Mouse (Mus musculus): ENCODE data around the gene Fas.

Fas gene

DNA sequence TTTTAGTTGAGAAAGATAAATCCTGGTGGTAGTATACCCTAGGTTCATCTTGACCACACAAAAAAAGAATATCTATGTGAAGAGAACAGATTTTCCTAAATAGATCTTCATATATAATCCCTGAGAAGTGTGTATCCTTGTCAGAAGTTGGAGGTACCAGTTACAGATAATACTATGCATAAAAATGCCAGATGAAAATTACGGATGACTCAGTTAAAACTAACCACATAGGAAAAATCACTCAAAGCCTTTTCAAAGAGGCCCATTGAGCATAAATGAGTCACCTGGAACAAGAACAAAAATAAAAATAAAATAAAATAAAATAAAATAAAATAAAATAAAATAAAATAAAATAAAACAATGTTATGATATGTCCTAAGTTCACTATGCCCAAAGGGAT is 72.2 kb downstream of the Fas start:
- DNase-seq (ENCODE audit: low spot score in 2 of 2): no peak

DNA sequence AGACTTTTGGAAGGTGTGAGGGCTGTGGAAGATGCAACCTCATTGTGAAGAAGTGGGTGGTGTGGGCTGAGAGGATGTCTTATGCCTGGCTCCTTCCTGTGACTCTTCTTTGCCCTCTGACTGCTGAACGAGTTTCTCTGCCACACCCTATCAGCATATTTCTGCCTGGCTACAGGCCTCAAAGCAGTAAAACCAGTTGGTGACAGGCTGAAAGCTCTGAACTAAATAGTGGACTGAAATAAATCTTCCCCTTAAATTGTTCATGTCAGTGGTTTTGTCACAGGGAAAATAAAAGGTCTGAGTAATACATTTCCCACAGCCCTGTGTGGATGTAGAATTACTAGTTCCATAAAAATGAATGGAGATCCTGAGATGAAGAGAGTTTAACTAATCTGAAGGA is 79.1 kb downstream of the Fas start:
- DNase-seq (ENCODE audit: low spot score in 2 of 2): peak; percentile 51 to 58

DNA sequence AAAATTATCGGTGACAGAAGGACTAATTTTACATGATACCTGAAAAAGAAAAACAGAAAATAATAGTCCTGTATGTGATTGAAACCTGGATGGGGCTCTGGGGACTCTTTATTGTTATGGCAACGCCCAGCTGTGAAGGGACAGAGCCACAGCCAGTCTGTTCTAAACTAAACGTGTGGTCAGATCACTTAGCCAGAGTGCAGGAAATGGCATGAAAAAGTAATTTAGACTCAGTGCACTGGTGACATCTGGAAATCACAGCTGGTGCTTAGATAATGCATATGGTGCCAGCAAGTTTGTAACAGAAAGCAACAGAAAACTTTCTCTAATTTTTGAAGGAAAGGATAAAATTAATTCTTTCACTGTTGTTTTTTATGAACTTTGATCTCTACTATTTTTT is 79.9 kb downstream of the Fas start:
- no peak for DNase-seq (ENCODE audit: low spot score in 2 of 2)
